Mouse (Mus musculus): ENCODE measurements around the gene Zcchc7. TPM values are rescaled to one million over a fixed set of nuclear protein-coding genes. Genes with fewer than 3 reads are reported as not detected.
A peak's percentile ranks its signal among the peaks of the same experiment; 100 is the strongest.

Gene Zcchc7
- polyA plus RNA-seq, 1 experiment from 2014 or later: 16.3 TPM

DNA sequence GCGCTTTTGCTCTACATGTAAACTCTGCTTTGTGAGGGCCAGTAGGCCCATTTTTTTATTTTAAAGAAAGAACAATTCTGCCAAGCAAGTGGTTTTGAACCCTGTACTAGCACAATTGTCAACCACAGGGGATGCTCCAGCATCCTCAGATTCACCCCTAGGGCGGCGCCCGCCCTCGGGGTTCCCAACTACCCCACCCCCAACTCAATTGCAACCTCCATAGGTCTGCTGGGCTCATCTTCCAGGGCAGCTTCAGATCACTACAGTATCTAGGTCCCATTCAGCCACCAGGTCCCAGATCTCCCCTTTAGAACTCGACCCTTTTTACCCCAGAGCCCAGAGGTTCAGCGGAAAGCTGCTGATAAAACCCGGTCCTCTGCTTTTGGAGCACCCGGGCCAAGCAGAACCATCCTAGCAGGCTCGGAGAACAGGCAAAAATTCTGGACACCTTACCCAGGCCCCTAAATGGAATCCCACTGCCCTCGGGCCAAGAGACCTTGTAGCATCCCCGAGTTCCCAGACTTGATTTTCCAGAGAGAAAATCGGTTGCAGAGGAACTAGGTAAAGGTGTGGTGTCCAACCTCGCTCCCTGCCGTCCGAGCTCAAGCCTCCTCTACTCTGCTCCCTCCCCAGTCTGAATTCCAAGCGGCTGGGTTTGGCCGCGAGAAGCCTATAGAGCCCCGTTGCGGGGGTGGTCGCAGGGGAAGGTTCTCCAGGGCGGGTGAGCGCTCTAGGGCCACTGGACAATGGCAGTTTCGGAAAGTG is 44.4 kb upstream of the Zcchc7 start:
- WGBS: 1% methylated on average over 25 of the region's 25 CpGs
- no peak overlapping the region for H3K9ac ChIP-seq (replicated peaks; ENCODE audit: low read length)
- H3K4me3 ChIP-seq (ENCODE audit: low read depth, low read length): no peak overlapping the region
- DNase-seq (ENCODE audit: low spot score) (peak; percentile 14), ATAC-seq (replicated peaks; ENCODE audit: insufficient number of reproducible peaks, low FRiP score, low TSS enrichment, low read depth) (no peak)
- peaks cover 70% of the 10 kb centered on the region for H3K27me3 ChIP-seq (ENCODE audit: control insufficient read depth, insufficient read depth, low read length)
- no peaks in the 10 kb centered on the region for H3K4me1 ChIP-seq (ENCODE audit: control insufficient read depth, insufficient read depth, low read length)
- H3K9me3 ChIP-seq (replicated peaks; ENCODE audit: control insufficient read depth, low read length): no peaks in the 10 kb centered on the region
- H3K4me2 ChIP-seq (ENCODE audit: low read depth, low read length): no peak overlapping the region
- no peaks in the 10 kb centered on the region for H3K36me3 ChIP-seq (replicated peaks; ENCODE audit: control insufficient read depth, insufficient read depth, low read depth, low read length)
- no peak overlapping the region for H3K27ac ChIP-seq (replicated peaks; ENCODE audit: low read depth, low read length)

DNA sequence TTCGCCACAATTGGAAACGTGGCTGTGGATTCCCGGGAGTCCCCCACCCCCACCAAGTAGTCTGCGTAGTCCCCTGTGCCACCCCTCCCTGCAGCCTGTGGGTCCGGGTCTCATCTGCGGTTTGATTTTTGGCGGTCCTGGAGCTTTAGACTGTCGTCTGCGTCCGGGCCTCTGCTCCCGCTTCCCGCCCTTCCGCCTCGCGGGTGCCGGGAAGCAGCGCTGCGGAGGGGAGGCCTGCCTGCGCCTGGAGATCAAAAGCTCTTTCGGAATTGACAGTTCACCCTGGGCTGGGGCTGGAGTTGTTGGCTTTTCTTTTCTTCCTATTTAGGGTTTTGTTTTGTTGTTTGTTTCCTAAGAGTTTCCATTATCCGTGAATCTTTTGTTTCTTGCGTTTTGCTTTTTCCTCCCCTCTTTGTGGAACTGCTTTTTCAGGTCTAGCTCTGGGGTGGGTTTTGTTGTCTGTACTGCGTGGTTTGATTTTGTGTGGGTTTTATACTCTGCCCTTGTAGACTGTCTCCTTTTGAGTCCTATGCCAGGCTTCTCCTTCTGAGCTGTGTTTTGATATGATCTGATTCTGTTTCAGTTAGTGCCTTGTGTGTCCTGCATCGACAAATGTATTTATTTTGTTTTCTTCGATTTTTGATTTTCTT is 43.5 kb upstream of the Zcchc7 start:
- no peak overlapping the region for H3K4me3 ChIP-seq (ENCODE audit: low read depth, low read length)
- no peak overlapping the region for H3K27ac ChIP-seq (replicated peaks; ENCODE audit: low read depth, low read length)
- WGBS: 1% methylated on average over 25 of the region's 25 CpGs
- H3K9me3 ChIP-seq (replicated peaks; ENCODE audit: control insufficient read depth, low read length): no peaks in the 10 kb centered on the region
- no peak overlapping the region; the same call in 1 of the 2 replicates for H3K4me2 ChIP-seq (ENCODE audit: low read depth, low read length)
- ATAC-seq (replicated peaks; ENCODE audit: insufficient number of reproducible peaks, low FRiP score, low TSS enrichment, low read depth) (no peak), DNase-seq (ENCODE audit: low spot score) (peak; percentile 56)
- peaks cover 64% of the 10 kb centered on the region for H3K27me3 ChIP-seq (ENCODE audit: control insufficient read depth, insufficient read depth, low read length)
- no peak overlapping the region for H3K9ac ChIP-seq (replicated peaks; ENCODE audit: low read length)
- no peaks in the 10 kb centered on the region for H3K36me3 ChIP-seq (replicated peaks; ENCODE audit: control insufficient read depth, insufficient read depth, low read depth, low read length)
- H3K4me1 ChIP-seq (ENCODE audit: control insufficient read depth, insufficient read depth, low read length): no peaks in the 10 kb centered on the region

DNA sequence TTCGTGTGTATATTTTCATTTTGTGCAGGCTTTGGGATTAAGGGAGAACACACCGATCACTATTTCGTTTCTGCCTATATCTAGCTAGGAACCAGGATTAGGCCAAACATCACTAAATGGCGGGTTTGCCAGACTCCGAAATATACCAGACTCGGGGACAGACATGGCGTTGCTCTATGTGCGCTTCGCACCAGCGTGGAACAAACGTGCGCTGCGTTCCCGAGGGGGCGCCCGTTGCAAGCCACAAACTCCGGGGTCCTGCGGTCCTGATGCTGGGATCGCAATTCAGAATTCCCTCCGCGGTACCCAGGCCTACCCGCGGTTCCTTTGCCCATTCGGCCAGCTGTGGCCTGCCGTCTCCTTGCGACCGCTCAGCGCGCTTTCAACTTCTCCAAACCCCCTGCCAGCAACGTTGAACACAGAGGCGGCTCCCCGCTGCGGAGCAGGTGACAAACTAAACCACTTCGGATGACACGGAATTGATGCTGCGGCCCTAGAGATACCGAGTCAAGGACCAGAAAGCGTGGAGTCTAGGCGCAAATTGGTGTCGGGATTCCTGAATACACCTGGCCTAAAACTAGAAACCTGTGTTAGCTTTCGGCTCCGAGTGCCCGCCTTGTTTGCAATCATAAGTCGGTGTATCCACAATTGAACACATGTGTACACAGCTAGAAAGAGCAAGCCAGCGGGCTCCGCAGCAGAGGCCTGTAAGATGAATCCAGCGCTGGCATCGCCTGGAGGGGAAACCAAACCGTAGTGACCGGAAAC is 42.7 kb upstream of the Zcchc7 start:
- Histone ChIP-seq H3K4me1 (ENCODE audit: control insufficient read depth, insufficient read depth, low read length) (no peaks in the 10 kb centered on the region), H3K9me3 (replicated peaks; ENCODE audit: control insufficient read depth, low read length) (no peaks in the 10 kb centered on the region), H3K9ac (replicated peaks; ENCODE audit: low read length) (no peak overlapping the region), H3K27ac (replicated peaks; ENCODE audit: low read depth, low read length) (no peak overlapping the region), H3K4me2 (ENCODE audit: low read depth, low read length) (no peak overlapping the region), H3K27me3 (ENCODE audit: control insufficient read depth, insufficient read depth, low read length) (peaks cover 61% of the 10 kb centered on the region), H3K4me3 (ENCODE audit: low read depth, low read length) (no peak overlapping the region), H3K36me3 (replicated peaks; ENCODE audit: control insufficient read depth, insufficient read depth, low read depth, low read length) (no peaks in the 10 kb centered on the region)
- ATAC-seq (replicated peaks; ENCODE audit: insufficient number of reproducible peaks, low FRiP score, low TSS enrichment, low read depth): no peak
- WGBS: under 1% methylated on average over 50 of the region's 50 CpGs
- peak; percentile 59 for DNase-seq (ENCODE audit: low spot score)

DNA sequence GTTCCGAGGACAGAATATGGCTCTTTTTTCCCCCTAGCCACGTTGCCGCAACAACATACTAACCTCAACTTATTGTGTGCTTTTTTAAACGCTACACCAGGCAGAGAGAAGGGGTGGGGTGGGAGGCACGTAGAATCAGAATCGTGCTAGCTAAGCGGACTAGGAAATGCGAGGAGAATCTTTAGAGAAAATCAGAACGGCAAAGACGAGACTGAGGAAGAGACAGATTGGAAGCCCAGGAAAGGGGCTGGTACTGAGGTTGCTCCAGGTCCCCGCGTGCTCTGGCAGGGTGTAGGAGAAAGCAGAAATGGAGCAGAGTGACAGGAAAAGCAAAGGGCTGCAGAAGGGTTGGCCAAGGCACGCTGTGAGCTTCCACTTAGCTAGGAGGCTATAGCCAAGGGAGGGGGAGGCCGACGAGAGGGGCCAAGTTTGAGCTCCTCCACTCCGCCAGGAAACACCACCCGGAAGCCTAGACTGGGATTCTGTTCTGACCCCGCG is 42.1 kb upstream of the Zcchc7 start:
- no peaks in the 10 kb centered on the region for H3K4me1 ChIP-seq (ENCODE audit: control insufficient read depth, insufficient read depth, low read length)

DNA sequence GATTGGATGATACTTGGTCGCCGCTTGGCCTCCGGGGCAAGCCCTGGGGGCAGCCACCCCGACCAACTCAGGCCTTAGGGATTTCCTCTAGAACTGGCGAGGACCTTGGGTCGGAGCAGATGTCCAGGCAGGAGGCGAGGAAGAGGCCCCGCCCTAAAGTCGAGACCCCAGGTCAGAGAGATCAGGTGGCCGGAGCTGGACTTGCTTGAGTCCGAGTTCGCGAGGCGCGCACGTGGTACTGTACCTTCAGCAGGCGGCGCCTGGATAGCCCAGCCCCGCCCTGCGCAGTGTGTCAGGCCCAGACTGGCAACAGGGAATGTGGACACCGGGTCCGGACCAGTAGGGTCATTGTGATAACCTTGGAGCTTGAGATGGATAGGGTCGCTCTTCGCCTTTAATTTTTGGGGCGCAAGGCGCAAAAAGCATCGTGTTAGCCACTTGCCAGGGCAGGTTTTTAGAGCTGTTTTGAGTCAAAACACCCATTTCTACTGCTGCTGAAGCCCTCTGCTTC is 41.5 kb upstream of the Zcchc7 start:
- Histone ChIP-seq H3K36me3 (replicated peaks; ENCODE audit: control insufficient read depth, insufficient read depth, low read depth, low read length) (no peaks in the 10 kb centered on the region), H3K9ac (replicated peaks; ENCODE audit: low read length) (no peak overlapping the region), H3K4me3 (ENCODE audit: low read depth, low read length) (no peak overlapping the region), H3K4me1 (ENCODE audit: control insufficient read depth, insufficient read depth, low read length) (no peaks in the 10 kb centered on the region), H3K9me3 (replicated peaks; ENCODE audit: control insufficient read depth, low read length) (no peaks in the 10 kb centered on the region), H3K4me2 (ENCODE audit: low read depth, low read length) (no peak overlapping the region), H3K27ac (replicated peaks; ENCODE audit: low read depth, low read length) (no peak overlapping the region), H3K27me3 (ENCODE audit: control insufficient read depth, insufficient read depth, low read length) (peaks cover 51% of the 10 kb centered on the region)
- under 1% methylated on average over 27 of the region's 27 CpGs for WGBS
- ATAC-seq (replicated peaks; ENCODE audit: insufficient number of reproducible peaks, low FRiP score, low TSS enrichment, low read depth) (no peak), DNase-seq (ENCODE audit: low spot score) (no peak)

More for the DNA sequence above, 42.1 kb upstream of the Zcchc7 start:
- ATAC-seq (replicated peaks; ENCODE audit: insufficient number of reproducible peaks, low FRiP score, low TSS enrichment, low read depth) (no peak), DNase-seq (ENCODE audit: low spot score) (no peak)
- no peak overlapping the region for H3K4me3 ChIP-seq (ENCODE audit: low read depth, low read length)
- peaks cover 56% of the 10 kb centered on the region for H3K27me3 ChIP-seq (ENCODE audit: control insufficient read depth, insufficient read depth, low read length)
- H3K36me3 ChIP-seq (replicated peaks; ENCODE audit: control insufficient read depth, insufficient read depth, low read depth, low read length): no peaks in the 10 kb centered on the region
- H3K4me2 ChIP-seq (ENCODE audit: low read depth, low read length): no peak overlapping the region
- no peak overlapping the region for H3K27ac ChIP-seq (replicated peaks; ENCODE audit: low read depth, low read length)
- WGBS: under 1% methylated on average over 19 of the region's 19 CpGs
- H3K9me3 ChIP-seq (replicated peaks; ENCODE audit: control insufficient read depth, low read length): no peaks in the 10 kb centered on the region
- no peak overlapping the region for H3K9ac ChIP-seq (replicated peaks; ENCODE audit: low read length)

DNA sequence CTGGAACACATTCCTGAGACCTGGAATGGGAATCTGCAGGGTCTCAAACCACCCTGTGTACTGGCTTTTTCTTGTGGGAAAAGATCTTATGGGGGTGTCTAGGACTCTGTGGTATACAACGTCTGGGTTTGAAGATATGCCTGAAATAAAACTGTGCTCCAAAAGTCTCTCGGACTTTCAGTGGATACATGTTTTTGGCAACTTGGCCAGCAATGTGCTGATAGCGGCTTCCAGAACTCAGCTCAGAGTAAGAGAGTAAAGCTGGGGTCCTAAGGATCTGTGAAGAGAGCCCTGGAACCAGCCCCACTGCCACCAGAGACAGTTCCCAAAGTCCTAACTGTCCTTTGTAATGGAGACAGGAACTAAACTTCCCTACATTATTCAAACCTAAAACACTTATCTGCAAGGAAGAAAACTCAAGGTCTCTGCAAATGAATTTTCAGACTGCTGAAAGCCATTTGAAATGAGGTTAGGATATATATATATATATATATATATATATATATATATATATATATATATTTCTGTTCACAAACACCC is 40.0 kb upstream of the Zcchc7 start:
- WGBS: 11% methylated on average over 3 of the region's 3 CpGs
- Histone ChIP-seq H3K9ac (replicated peaks; ENCODE audit: low read length) (no peak overlapping the region), H3K36me3 (replicated peaks; ENCODE audit: control insufficient read depth, insufficient read depth, low read depth, low read length) (no peaks in the 10 kb centered on the region), H3K27me3 (ENCODE audit: control insufficient read depth, insufficient read depth, low read length) (peaks cover 41% of the 10 kb centered on the region), H3K9me3 (replicated peaks; ENCODE audit: control insufficient read depth, low read length) (no peaks in the 10 kb centered on the region), H3K4me1 (ENCODE audit: control insufficient read depth, insufficient read depth, low read length) (no peaks in the 10 kb centered on the region), H3K4me3 (ENCODE audit: low read depth, low read length) (no peak overlapping the region), H3K27ac (replicated peaks; ENCODE audit: low read depth, low read length) (no peak overlapping the region), H3K4me2 (ENCODE audit: low read depth, low read length) (no peak overlapping the region)
- DNase-seq (ENCODE audit: low spot score) (no peak), ATAC-seq (replicated peaks; ENCODE audit: insufficient number of reproducible peaks, low FRiP score, low TSS enrichment, low read depth) (no peak)

DNA sequence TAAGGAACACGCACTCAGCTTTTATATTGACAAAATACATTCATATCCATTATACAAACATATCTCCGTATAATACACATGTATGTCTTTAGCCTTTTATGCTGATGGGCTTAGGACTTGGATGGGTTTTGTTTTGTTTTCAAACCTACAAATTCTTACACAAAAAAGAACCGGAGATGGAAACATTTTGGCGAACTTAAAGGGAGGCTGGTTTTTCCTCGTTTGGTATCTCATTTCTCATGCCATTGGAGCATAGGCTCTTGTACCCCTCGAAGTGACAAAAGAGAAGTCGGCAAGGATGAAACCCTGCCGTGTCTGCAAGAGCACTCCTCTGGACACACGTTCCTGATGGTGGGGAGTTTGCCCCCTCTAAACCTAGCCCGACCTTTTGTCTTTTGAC is 39.3 kb upstream of the Zcchc7 start:
- Histone ChIP-seq H3K4me2 (ENCODE audit: low read depth, low read length) (no peak overlapping the region), H3K4me3 (ENCODE audit: low read depth, low read length) (no peak overlapping the region), H3K27ac (replicated peaks; ENCODE audit: low read depth, low read length) (no peak overlapping the region), H3K36me3 (replicated peaks; ENCODE audit: control insufficient read depth, insufficient read depth, low read depth, low read length) (no peaks in the 10 kb centered on the region), H3K9me3 (replicated peaks; ENCODE audit: control insufficient read depth, low read length) (no peaks in the 10 kb centered on the region), H3K9ac (replicated peaks; ENCODE audit: low read length) (no peak overlapping the region), H3K27me3 (ENCODE audit: control insufficient read depth, insufficient read depth, low read length) (peaks cover 34% of the 10 kb centered on the region), H3K4me1 (ENCODE audit: control insufficient read depth, insufficient read depth, low read length) (no peaks in the 10 kb centered on the region)
- 3% methylated on average over 10 of the region's 10 CpGs for WGBS
- DNase-seq (ENCODE audit: low spot score) (no peak), ATAC-seq (replicated peaks; ENCODE audit: insufficient number of reproducible peaks, low FRiP score, low TSS enrichment, low read depth) (no peak)
